ENCODE assay signal across 16 mouse cellular contexts in the genomic region with DNA sequence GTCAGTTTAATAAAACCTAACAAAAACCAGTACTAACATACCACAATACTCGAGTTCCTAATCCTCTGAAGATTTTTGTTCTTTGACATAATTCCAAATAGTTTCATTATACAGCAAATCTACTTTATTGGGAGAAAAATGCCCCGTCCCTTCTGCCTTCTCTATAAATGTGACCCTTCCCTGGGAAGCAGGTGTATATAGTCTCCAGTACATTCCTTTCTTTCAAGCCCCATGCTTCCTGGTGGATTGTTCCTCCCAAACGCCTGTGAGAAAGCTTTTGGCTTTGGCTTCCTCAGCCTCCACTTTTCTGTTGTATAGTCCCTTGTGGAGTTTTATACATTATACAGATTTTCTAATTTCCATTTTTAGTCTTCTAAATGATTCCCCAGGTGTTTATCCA.
"Had no signal": no experiment of that assay in that cellular context is flagged by ENCODE, and none has a peak within 500 bp of the region (broad histone marks: within the 10 kb centered on the region; RNA-seq: fewer than 3 reads in every experiment).

No protein-coding gene starts in this region.

- H3K27me3 ChIP-seq: neural tube, embryonic 13.5 days; neural tube, embryonic 15.5 days; stomach, embryonic 15.5 days had no signal

- H3K9ac ChIP-seq: neural tube, embryonic 13.5 days; neural tube, embryonic 15.5 days; stomach, embryonic 15.5 days had no signal

- DNase-seq: retina, postnatal 1 day; right cerebral cortex, adult 18-20 months; right cerebral cortex, postnatal 14 days; right cerebral cortex, postnatal 25 days; right cerebral cortex, postnatal 4 days; spleen, adult 18-20 months; thymus, adult 18-20 months; thymus, adult 2 months; thymus, postnatal 14 days; thymus, postnatal 25 days; thymus, postnatal 36 days; thymus, postnatal 4 days had no signal

- H3K9me3 ChIP-seq: neural tube, embryonic 15.5 days; stomach, embryonic 15.5 days had no signal

- H3K4me2 ChIP-seq: neural tube, embryonic 13.5 days; neural tube, embryonic 15.5 days; stomach, embryonic 15.5 days had no signal

- H3K4me1 ChIP-seq: neural tube, embryonic 13.5 days; neural tube, embryonic 15.5 days; stomach, embryonic 15.5 days had no signal

- H3K27ac ChIP-seq: neural tube, embryonic 13.5 days; neural tube, embryonic 15.5 days; stomach, embryonic 15.5 days; stomach, postnatal 0 days had no signal

- H3K4me3 ChIP-seq: neural tube, embryonic 13.5 days; neural tube, embryonic 15.5 days; stomach, embryonic 15.5 days had no signal

- H3K36me3 ChIP-seq: neural tube, embryonic 13.5 days; neural tube, embryonic 15.5 days; stomach, embryonic 15.5 days had no signal
